Mouse (Mus musculus): ENCODE results near the gene Ring1. TPM values are rescaled to one million over a fixed set of nuclear protein-coding genes. Genes with fewer than 3 reads are reported as not detected.

Ring1 gene
- polyA plus RNA-seq (2015; fragmentation: Nextera tagmentation; extraction: Ambion mirVana), result 6.0 and 7.1 TPM in 2 replicates

DNA sequence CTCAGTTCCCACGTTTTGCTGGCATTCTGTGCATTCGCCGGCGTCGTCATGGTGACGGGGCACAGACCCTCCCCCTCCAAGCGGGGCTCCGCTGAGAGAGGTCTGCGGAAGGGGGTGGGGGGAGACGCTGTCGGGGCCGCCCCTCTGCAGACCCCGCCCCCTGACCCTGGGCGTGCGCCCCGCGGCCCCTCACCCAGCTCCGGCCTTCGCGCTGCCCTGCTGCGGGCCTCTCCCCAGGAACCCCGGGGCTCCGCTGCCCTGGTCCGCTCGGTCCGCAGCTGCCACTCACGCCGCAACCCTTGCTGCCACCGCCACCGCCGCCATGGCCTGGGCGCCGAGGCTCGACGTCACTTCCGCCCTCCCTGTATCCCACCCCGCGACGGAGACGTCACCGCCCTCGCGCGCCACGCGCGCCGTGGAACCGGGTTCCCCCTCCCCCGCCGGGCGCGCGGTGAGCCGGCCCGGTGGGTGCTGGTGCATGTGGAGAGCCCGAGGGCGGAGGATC, at the start of gene Ring1:
Ring1 (minus strand) TSS at position 364 of the 505 bp plus-strand sequence.
- peak; percentile 63 for ATAC-seq
- DNase-seq, result peak; percentile 88
- H3K9ac ChIP-seq (replicated peaks), result peak within 1 kb of the TSS; percentile 84
- H3K4me2 ChIP-seq (ENCODE audit: low read depth, low read length), result peak within 1 kb of the TSS; percentile 94
- peak within 1 kb of the TSS; percentile 82 for H3K4me3 ChIP-seq (ENCODE audit: low read depth, low read length)
- peaks cover 35% of the 10 kb centered on the region for H3K4me1 ChIP-seq (ENCODE audit: insufficient read depth)
- peaks cover 29% of the 10 kb centered on the region for H3K36me3 ChIP-seq (replicated peaks; ENCODE audit: insufficient read depth, low read length)
- H3K9me3 ChIP-seq (ENCODE audit: low read length), result peaks cover 6% of the 10 kb centered on the region; the same call in 1 of the 2 replicates
- no peaks in the 10 kb centered on the region for H3K27me3 ChIP-seq (ENCODE audit: insufficient read depth, low read length)
- peak within 1 kb of the TSS; percentile 90 for H3K27ac ChIP-seq (ENCODE audit: low read depth)
- WGBS (ENCODE audit: insufficient replicate concordance), result under 1% methylated on average over 51 of the region's 58 CpGs
- TF ChIP-seq CTCF (IDR thresholded peaks at IDR 0.05; ENCODE audit: low read depth) (no peak), EP300 (IDR thresholded peaks at IDR 0.05; ENCODE audit: low read depth) (no peak)

DNA sequence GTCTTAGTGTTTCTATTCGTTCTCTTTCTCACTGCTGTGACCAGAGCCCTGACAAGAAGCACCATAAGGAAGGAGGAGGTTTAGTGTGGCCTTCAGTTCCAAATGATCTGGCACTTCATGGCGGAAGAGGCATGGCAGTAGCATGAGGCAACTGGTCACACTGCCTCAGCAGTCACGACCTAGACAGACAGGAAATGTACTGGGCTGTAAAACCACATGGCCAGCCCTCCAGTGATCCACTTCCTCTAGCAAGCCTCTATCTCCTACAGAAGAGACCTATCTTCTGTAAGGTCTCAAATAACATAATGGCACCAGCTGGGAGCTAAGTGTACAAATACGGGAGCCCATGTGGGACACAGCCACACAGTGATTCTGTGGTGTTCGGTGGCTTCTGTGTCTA, 47.6 kb upstream of the Ring1 start:
- Histone ChIP-seq H3K27me3 (ENCODE audit: insufficient read depth, low read length) (peaks cover 15% of the 10 kb centered on the region), H3K4me1 (ENCODE audit: insufficient read depth) (0 out of 2 replicates have a peak, but pooled peaks cover 2% of the 10 kb centered on the region), H3K4me2 (ENCODE audit: low read depth, low read length) (no peak overlapping the region), H3K27ac (ENCODE audit: low read depth) (no peak overlapping the region), H3K36me3 (replicated peaks; ENCODE audit: insufficient read depth, low read length) (no peaks in the 10 kb centered on the region), H3K4me3 (ENCODE audit: low read depth, low read length) (no peak overlapping the region), H3K9ac (replicated peaks) (no peak overlapping the region), H3K9me3 (ENCODE audit: low read length) (no peaks in the 10 kb centered on the region)
- TF ChIP-seq EP300 (IDR thresholded peaks at IDR 0.05; ENCODE audit: low read depth) (no peak), CTCF (IDR thresholded peaks at IDR 0.05; ENCODE audit: low read depth) (no peak)
- ATAC-seq (peak; percentile 31; the same call in 1 of the 2 replicates), DNase-seq (no peak)
- WGBS (ENCODE audit: insufficient replicate concordance), result 52% methylated on average over 5 of the region's 5 CpGs

DNA sequence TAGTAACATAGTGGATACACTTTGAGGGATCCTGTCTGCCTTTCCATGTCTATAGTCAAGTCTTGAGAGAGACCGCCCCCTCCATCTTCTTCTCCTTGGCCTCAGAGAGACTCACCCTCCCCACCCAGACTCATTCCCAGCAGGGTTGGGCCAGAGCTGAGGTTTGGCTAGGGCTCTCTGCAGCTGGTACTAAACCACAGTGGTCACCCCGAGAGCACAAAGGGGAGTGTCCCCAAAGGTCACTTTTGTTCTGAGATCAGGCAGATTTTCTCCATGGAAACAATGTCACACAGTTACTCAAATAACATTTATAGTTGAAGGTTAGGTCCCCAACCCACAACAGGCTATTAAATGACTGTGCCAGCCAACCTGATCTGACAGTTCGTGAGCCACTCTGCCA, 44.4 kb upstream of the Ring1 start:
- no peak overlapping the region for H3K4me3 ChIP-seq (ENCODE audit: low read depth, low read length)

DNA sequence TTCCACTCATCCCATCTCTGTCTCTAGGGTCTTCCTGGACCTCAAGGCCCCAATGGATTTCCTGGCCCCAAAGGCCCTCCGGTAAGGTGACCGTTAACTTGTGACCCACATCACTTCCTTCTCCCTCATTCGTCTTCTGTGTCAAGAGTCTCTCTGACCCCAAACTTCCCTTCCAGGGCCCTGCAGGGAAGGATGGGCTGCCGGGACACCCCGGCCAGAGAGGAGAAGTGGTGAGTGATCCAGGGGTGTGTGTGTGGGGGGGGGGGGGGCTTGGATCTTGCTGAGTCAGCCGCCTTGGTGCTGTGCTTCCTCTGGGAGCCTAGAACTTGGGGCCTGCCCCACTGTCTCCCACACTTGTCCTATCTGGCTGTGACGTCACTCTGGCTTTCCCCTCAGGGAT, 32.7 kb upstream of the Ring1 start:
- no peaks in the 10 kb centered on the region for H3K27me3 ChIP-seq (ENCODE audit: insufficient read depth, low read length)
- H3K36me3 ChIP-seq (replicated peaks; ENCODE audit: insufficient read depth, low read length), result no peaks in the 10 kb centered on the region
- no peak overlapping the region for H3K27ac ChIP-seq (ENCODE audit: low read depth)
- no peaks in the 10 kb centered on the region for H3K4me1 ChIP-seq (ENCODE audit: insufficient read depth)
- H3K9me3 ChIP-seq (ENCODE audit: low read length), result no peaks in the 10 kb centered on the region
- TF ChIP-seq CTCF (IDR thresholded peaks at IDR 0.05; ENCODE audit: low read depth) (no peak), EP300 (IDR thresholded peaks at IDR 0.05; ENCODE audit: low read depth) (no peak)
- ATAC-seq (peak; percentile 36), DNase-seq (peak; percentile 40)
- WGBS (ENCODE audit: insufficient replicate concordance), result 29% methylated on average over 7 of the region's 7 CpGs
- no peak overlapping the region for H3K9ac ChIP-seq (replicated peaks)
- H3K4me3 ChIP-seq (ENCODE audit: low read depth, low read length), result no peak overlapping the region
- H3K4me2 ChIP-seq (ENCODE audit: low read depth, low read length), result no peak overlapping the region

More for the DNA sequence above, 44.4 kb upstream of the Ring1 start:
- H3K27ac ChIP-seq (ENCODE audit: low read depth), result no peak overlapping the region
- 44% methylated on average over 3 of the region's 3 CpGs for WGBS (ENCODE audit: insufficient replicate concordance)
- 0 out of 2 replicates have a peak, but pooled peaks cover 2% of the 10 kb centered on the region for H3K4me1 ChIP-seq (ENCODE audit: insufficient read depth)
- H3K9me3 ChIP-seq (ENCODE audit: low read length), result no peaks in the 10 kb centered on the region
- TF ChIP-seq CTCF (IDR thresholded peaks at IDR 0.05; ENCODE audit: low read depth) (no peak), EP300 (IDR thresholded peaks at IDR 0.05; ENCODE audit: low read depth) (no peak)
- DNase-seq, result no peak
- no peak overlapping the region for H3K4me2 ChIP-seq (ENCODE audit: low read depth, low read length)
- ATAC-seq, result no peak
- H3K9ac ChIP-seq (replicated peaks), result no peak overlapping the region
- no peaks in the 10 kb centered on the region for H3K36me3 ChIP-seq (replicated peaks; ENCODE audit: insufficient read depth, low read length)
- H3K27me3 ChIP-seq (ENCODE audit: insufficient read depth, low read length), result no peaks in the 10 kb centered on the region

DNA sequence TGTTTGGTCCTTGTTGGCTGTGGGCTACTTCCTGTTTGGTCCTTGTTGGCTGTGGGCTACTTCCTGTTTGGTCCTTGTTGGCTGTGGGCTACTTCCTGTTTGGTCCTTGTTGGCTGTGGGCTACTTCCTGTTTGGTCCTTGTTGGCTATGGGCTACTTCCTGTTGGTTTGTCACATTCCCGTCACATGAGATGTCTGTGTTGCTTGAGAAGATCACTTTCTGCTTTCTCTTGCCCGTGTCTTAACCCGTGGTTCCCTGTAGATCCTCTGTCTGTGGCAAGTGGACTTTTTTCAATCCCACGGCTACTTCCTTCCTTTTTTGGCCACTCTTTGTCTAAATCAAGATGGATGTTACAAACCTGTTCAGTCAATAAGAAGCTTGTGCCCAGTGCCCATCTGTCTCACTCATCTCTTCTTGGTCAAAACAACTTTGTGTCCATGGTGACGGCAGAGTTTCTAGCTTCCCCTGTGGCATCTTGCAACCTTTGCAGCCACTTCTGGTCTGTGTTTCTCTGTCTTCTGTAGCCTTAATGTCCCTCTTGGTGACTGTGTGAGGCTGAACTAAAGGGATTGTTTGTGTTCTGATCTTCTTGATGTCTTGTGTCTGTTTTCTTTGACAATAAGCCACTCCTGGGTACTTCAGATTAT, 23.0 kb upstream of the Ring1 start:
- 55% methylated on average over 5 of the region's 5 CpGs for WGBS (ENCODE audit: insufficient replicate concordance)

DNA sequence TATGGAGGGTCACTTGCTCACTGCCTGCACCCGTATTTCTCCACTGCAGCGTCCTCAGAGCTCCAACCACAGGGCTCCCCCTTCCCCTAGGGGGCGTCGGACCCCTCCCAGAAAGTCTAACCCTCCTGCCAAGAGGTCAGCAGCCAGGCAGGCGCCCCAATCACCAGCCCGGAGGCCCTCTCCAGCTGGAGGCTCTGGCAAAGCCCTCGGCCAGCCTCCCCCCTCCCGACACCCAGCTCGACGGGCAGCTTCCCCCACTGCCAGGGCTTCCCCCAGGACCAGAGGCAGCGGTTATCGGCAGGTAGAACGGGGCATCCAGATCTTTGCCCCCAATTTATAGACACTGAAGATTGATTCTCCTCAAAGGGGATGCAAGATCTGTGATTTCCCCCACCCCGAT, 21.5 kb upstream of the Ring1 start:
- 73% methylated on average over 14 of the region's 14 CpGs for WGBS (ENCODE audit: insufficient replicate concordance)
- Histone ChIP-seq H3K4me3 (ENCODE audit: low read depth, low read length) (no peak overlapping the region), H3K9ac (replicated peaks) (no peak overlapping the region), H3K4me2 (ENCODE audit: low read depth, low read length) (no peak overlapping the region), H3K27me3 (ENCODE audit: insufficient read depth, low read length) (0 out of 2 replicates have a peak, but pooled peaks cover 5% of the 10 kb centered on the region), H3K27ac (ENCODE audit: low read depth) (no peak overlapping the region), H3K9me3 (ENCODE audit: low read length) (peaks cover 8% of the 10 kb centered on the region), H3K4me1 (ENCODE audit: insufficient read depth) (no peaks in the 10 kb centered on the region), H3K36me3 (replicated peaks; ENCODE audit: insufficient read depth, low read length) (no peaks in the 10 kb centered on the region)
- DNase-seq, result no peak
- TF ChIP-seq CTCF (IDR thresholded peaks at IDR 0.05; ENCODE audit: low read depth) (no peak), EP300 (IDR thresholded peaks at IDR 0.05; ENCODE audit: low read depth) (no peak)
- ATAC-seq, result no peak

More for the DNA sequence above, 23.0 kb upstream of the Ring1 start:
- Histone ChIP-seq H3K9ac (replicated peaks) (no peak overlapping the region), H3K36me3 (replicated peaks; ENCODE audit: insufficient read depth, low read length) (no peaks in the 10 kb centered on the region), H3K27me3 (ENCODE audit: insufficient read depth, low read length) (no peaks in the 10 kb centered on the region), H3K4me2 (ENCODE audit: low read depth, low read length) (no peak overlapping the region), H3K9me3 (ENCODE audit: low read length) (peaks cover 8% of the 10 kb centered on the region), H3K4me3 (ENCODE audit: low read depth, low read length) (no peak overlapping the region), H3K4me1 (ENCODE audit: insufficient read depth) (no peaks in the 10 kb centered on the region), H3K27ac (ENCODE audit: low read depth) (peak overlapping the region; percentile 31)
- DNase-seq (no peak), ATAC-seq (no peak)
- no peak for TF ChIP-seq CTCF (IDR thresholded peaks at IDR 0.05; ENCODE audit: low read depth)
- no peak for TF ChIP-seq EP300 (IDR thresholded peaks at IDR 0.05; ENCODE audit: low read depth)
